Mouse (Mus musculus): ENCODE measurements around the gene Capg.

- TF ChIP-seq USF1 (IDR thresholded peaks at IDR 0.05; ENCODE audit: low read depth) = no peak
- no peak for TF ChIP-seq POLR2AphosphoS2 (IDR thresholded peaks at IDR 0.05; ENCODE audit: insufficient read length, low read depth)
- no peak for TF ChIP-seq MAX (IDR thresholded peaks at IDR 0.05; ENCODE audit: low read depth)
- no peak for TF ChIP-seq POLR2A (IDR thresholded peaks at IDR 0.05; ENCODE audit: insufficient read length, low read depth)
- no peak for TF ChIP-seq CEBPB (IDR thresholded peaks at IDR 0.05; ENCODE audit: insufficient read depth, poor library complexity, severe bottlenecking)
Measured at GRCm38 (mm10) chr6:72537998-72538500, 6.1 kb upstream of the Capg start.

Data from myocyte (in vitro differentiated cells).